Mouse (Mus musculus) olfactory bulb, adult 2 months (tissue): ENCODE results near the gene Map1lc3b.

Experiments used
- CTCF ChIP-seq: fragments of 200-500 bp; IDR thresholded peaks from 2 replicates; pipeline ENCODE4 v1.5.1; 2012; ENCODE audit warnings: low read depth, mild to moderate bottlenecking, low read length, moderate library complexity; ENCODE audit not compliant: insufficient read depth
- POLR2A ChIP-seq: fragments of 200-500 bp; IDR thresholded peaks from 2 replicates; pipeline ENCODE4 v1.6.1; 2012; ENCODE audit warnings: mild to moderate bottlenecking, low read depth, low read length, moderate library complexity; ENCODE audit not compliant: insufficient read depth

- TF ChIP-seq POLR2A (no peak), CTCF (no peak)
Measured at GRCm38 (mm10) chr8:121553831-121554475, 36.2 kb upstream of the Map1lc3b start.
